Mouse (Mus musculus) heart, postnatal 0 days (tissue): ENCODE measurements around the gene Dnm3.

Experiments
- CTCF ChIP-seq: IDR thresholded peaks from 2 replicates; pipeline ENCODE4 v1.5.1; 2016; ENCODE audit warnings: antibody characterized with exemption, control low read depth, low read depth
- EP300 ChIP-seq: IDR thresholded peaks from 2 replicates; pipeline ENCODE4 v1.6.1; 2016; ENCODE audit warnings: antibody characterized with exemption, low read depth

- TF ChIP-seq CTCF (no peak), EP300 (no peak)
These were observed 441.9 kb downstream of the Dnm3 start for GRCm38 (mm10) chr1:162035800-162036460.
